Mouse (Mus musculus) brain, embryonic 14.5 days (tissue): ENCODE measurements at regions not wholly inside any gene's neighbourhood (a gene's known extent, or its start where the extent isn't known, plus 50 kb on each side); places are given as distances from the start of the nearest gene placed in this dataset.

Experiments
- CTCF ChIP-seq: fragments of 200-500 bp; IDR thresholded peaks from 2 replicates; pipeline ENCODE4 v1.5.1; 2012; ENCODE audit warnings: inconsistent platforms, mild to moderate bottlenecking, moderate library complexity, borderline replicate concordance; ENCODE audit not compliant: insufficient read depth, insufficient read length; ENCODE audit errors: extremely low read depth
- POLR2A ChIP-seq: fragments of 200-500 bp; IDR thresholded peaks from 2 replicates; pipeline ENCODE4 v1.6.1; 2012; ENCODE audit warnings: mild to moderate bottlenecking, inconsistent platforms, borderline replicate concordance; ENCODE audit not compliant: poor library complexity, insufficient read depth, insufficient read length, severe bottlenecking; ENCODE audit errors: extremely low read depth

- TF ChIP-seq CTCF (no peak), POLR2A (no peak)
These were observed 216.8 kb downstream of the Aasdhppt start for GRCm38 (mm10) chr9:4092518-4092917.
